Mouse (Mus musculus): ENCODE results near the gene Fam8a1.

DNA sequence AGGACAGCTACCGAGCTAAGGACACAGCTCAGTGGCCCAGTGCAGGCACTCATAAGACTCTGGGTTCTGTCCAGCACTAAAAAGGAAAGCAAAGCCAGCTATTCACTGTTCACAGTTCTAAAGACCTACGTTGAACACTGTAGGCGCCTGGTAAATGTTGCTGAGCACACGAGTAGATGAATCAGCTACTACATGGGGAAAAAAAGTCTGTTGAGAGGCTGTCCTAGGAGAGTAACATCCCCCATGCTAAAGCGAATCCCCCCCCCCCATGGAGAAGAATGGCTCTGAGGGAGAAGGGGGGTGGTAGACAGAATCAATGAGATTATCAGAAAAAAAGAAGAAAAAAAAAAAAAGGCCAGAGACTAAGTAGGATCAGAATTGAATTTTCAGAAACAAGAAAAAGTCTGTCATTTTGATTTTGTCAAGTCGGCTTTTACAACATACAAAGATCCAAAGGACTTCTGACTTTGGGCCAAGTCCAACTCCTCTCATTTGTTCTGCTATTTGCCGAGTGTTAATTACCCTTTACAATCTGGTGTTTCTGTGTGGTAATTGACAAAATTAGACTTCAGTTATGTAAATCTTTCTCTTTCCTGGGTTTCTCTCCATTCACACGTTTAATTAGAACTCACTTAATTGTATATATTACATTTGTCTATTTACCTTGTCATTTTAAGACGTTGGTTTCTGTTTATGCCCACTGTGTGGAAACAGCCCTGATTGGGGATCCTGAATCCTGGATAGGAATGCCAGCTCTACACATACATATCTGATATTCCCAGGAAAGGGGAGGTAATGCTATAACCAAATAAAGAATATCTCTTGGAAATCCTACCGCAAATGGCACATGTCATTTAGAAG is 28.5 kb upstream of the Fam8a1 start:
- TF ChIP-seq MXI1 (IDR thresholded peaks at IDR 0.05; ENCODE audit: low read depth, low read length) (no peak), CTCF (IDR thresholded peaks at IDR 0.05 in 2 of 3, conservative IDR thresholded peaks at IDR 0.05 in 1 of 3; ENCODE audit: control insufficient read depth in 1 of 3, insufficient read depth in 1 of 3, low read depth in 2 of 3, low read length in 3 of 3, poor library complexity in 1 of 3, severe bottlenecking in 1 of 3) (no peak), USF1 (IDR thresholded peaks at IDR 0.05; ENCODE audit: low read depth, low read length) (no peak)

All from MEL (cell line).